Mouse (Mus musculus): ENCODE measurements around the gene Igf2bp3.

Igf2bp3 gene

GRCm38 (mm10) chr6:49214928-49215747 lies at the start of gene Igf2bp3:
Gene Igf2bp3 (minus strand): TSS chr6:49214957.
- DNase-seq = no peak

GRCm38 (mm10) chr6:49264446-49264845 lies 49.7 kb upstream of the Igf2bp3 start:
- peak; percentile 44 for DNase-seq

- peak; percentile 95 for DNase-seq
Observed at GRCm38 (mm10) chr6:49263847-49264243, 49.1 kb upstream of the Igf2bp3 start, which contains the start of gene Tra2a. Gene Tra2a (minus strand): TSS chr6:49264033.

- DNase-seq = no peak
Observed at GRCm38 (mm10) chr6:49263081-49263846, 48.5 kb upstream of the Igf2bp3 start.

- DNase-seq = no peak
Observed at GRCm38 (mm10) chr6:49262421-49262820, 47.7 kb upstream of the Igf2bp3 start.

- DNase-seq = no peak
Observed at GRCm38 (mm10) chr6:49259711-49260110, 45.0 kb upstream of the Igf2bp3 start.

GRCm38 (mm10) chr6:49257880-49258279 lies 43.1 kb upstream of the Igf2bp3 start:
- no peak for DNase-seq

GRCm38 (mm10) chr6:49252207-49252606 lies 37.5 kb upstream of the Igf2bp3 start:
- no peak for DNase-seq

- no peak for DNase-seq
Observed at GRCm38 (mm10) chr6:49251199-49251598, 36.4 kb upstream of the Igf2bp3 start.

- no peak for DNase-seq
Observed at GRCm38 (mm10) chr6:49247246-49247645, 32.5 kb upstream of the Igf2bp3 start.

GRCm38 (mm10) chr6:49242331-49242730 lies 27.6 kb upstream of the Igf2bp3 start:
- DNase-seq = no peak

GRCm38 (mm10) chr6:49241562-49241961 lies 26.8 kb upstream of the Igf2bp3 start:
- DNase-seq = no peak

GRCm38 (mm10) chr6:49236331-49236730 lies 21.6 kb upstream of the Igf2bp3 start:
- DNase-seq = peak; percentile 98

GRCm38 (mm10) chr6:49233356-49233755 lies 18.6 kb upstream of the Igf2bp3 start:
- no peak for DNase-seq

- DNase-seq = no peak
Observed at GRCm38 (mm10) chr6:49228126-49228679, 13.4 kb upstream of the Igf2bp3 start.

- no peak for DNase-seq
Observed at GRCm38 (mm10) chr6:49227184-49227735, 12.5 kb upstream of the Igf2bp3 start.

GRCm38 (mm10) chr6:49225728-49226123 lies 11.0 kb upstream of the Igf2bp3 start:
- DNase-seq = no peak

- DNase-seq = no peak
Observed at GRCm38 (mm10) chr6:49224923-49225727, 10.4 kb upstream of the Igf2bp3 start.

- no peak for DNase-seq
Observed at GRCm38 (mm10) chr6:49221906-49222305, 7.1 kb upstream of the Igf2bp3 start.

GRCm38 (mm10) chr6:49219920-49220604 lies 5.3 kb upstream of the Igf2bp3 start:
- no peak for DNase-seq

- no peak for DNase-seq
Observed at GRCm38 (mm10) chr6:49219001-49219560, 4.3 kb upstream of the Igf2bp3 start.

All from cerebellum, adult 11-12 months (tissue).